Mouse (Mus musculus): ENCODE measurements around the gene Elmo3.

The Elmo3 gene

DNA sequence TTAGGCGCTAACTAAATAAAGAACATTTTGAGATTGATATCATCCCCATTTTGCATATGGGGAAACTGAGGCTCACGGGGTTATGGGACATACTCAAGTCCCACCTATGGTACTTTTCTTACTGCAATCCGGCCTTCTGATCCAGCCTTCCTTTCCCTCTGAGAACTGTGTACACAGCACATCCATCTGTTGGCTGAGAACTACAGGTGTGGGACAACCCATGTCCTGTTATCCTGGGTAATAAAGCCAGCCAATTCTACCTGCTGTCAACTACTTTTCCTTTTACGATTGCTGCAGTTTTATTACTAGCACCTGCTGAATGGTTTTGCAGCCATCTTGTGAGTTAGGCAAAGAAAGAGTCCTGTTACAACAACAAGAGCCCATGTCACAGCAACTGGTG lies 49.1 kb downstream of the Elmo3 start:
- no peak for DNase-seq (ENCODE audit: low spot score in 2 of 2)

DNA sequence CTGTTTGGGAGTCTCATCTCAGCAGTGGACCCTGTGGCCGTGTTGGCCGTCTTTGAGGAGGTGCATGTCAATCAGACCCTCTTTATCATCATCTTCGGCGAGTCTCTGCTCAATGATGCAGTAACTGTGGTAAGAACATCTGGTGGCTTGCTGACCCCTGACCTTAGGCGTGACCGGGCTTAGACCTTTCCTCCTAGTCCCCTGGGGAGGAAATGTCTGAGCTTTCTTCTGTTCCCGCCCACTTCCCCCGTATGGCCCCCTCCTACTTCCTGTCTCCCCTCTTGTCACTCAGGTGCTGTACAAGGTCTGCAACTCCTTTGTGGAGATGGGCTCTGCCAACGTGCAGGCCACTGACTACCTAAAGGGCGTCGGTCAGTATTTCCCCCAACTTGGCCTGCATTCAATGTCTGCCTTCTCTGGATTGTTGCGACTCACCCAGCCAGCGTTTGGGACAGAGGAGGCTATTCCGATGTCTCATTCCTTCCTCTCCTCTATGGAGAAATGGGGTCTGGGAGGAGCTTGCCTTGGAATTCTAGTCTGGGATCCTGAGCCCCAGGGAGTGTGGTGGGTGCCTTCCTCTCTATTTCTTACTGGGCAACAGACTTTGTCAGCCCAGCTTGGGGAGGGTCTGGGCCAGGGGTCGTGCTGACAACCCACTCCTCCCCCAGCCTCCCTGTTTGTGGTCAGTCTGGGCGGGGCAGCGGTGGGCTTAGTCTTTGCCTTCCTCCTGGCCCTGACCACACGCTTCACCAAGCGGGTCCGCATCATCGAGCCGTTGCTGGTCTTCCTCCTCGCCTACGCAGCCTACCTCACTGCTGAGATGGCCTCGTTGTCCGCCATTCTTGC lies 50.0 kb downstream of the Elmo3 start:
- DNase-seq (ENCODE audit: low spot score in 2 of 2): no peak

DNA sequence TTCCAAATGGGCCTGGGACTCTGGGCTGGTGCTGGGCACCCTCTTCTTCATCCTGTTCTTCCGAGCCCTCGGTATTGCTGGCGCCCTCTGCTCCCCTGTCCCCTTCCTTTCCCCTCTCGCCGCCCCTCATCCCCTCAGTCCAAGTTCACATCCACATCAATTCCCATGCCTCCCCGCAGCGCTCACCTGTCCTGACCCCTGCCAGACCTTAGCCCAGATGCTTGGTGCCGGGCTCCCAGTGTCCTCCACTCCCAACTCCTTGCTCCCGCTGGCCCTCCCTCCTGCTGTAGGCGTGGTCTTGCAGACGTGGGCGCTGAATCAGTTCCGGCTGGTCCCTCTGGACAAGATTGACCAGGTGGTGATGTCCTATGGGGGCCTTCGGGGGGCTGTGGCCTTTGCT lies 51.3 kb downstream of the Elmo3 start:
- DNase-seq (ENCODE audit: low spot score in 2 of 2): no peak

DNA sequence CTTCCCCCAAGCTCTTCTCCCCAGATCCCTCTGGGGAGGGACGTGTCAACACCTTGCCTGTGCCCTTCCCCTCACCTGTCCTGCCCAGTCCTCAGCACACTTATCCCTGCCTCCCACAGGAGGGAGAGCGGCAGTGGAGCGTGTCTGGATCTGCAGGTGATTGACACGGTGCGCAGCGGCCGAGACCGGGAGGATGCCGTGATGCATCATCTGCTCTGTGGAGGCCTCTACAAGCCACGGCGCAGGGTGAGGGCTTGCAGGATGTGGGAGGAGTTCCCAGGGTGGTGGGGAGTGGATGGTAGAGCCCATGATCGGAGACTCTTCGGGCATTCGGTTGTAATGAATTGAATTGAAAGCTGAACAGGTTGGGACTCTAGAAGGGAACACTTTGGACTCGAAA lies 53.8 kb downstream of the Elmo3 start:
- DNase-seq (ENCODE audit: low spot score in 2 of 2): no peak

DNA sequence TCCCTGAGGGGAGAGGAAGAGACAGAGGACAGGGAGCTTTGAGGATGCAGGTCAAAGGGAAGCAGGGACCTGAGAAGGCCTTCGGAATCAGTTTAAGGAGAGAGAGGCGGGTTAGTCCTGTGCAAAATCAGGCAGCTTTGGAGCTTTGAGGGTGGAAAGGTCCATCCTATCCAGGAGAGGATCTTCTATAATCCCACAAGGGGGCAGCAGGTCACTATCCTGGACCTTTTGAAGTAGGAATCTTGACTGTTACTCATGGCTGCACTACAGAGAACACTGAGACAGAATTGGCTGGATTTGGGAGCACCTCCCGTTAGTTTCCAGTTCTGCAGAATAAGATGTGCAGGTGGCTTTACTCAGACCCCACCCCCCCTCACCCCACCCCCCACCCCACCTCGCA lies 54.2 kb downstream of the Elmo3 start:
- DNase-seq (ENCODE audit: low spot score in 2 of 2): no peak
